Mouse (Mus musculus): ENCODE measurements around the gene Naa10.

Naa10 gene

DNA sequence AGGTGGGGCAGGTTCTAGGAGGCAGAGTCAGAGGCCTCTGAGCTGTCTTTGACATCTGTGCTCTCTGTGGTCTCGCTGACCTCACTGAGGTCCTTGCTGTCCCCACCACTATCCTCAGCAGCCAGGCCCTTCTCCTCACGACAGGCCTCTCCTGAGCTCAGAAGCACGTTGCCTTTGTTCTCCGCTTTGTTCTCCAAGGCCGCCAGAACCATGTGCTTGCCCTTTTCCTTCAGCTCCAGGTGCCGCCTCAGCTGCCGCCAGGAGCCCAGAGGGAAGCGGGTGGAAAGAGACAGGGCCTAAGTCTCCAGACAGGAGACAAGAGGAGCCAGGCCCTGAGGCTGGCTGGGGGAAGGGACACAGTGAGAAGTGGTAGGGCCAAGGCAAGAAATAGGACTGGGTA is 4.8 kb downstream of the Naa10 start:
- CTCF ChIA-PET: no interaction called here

DNA sequence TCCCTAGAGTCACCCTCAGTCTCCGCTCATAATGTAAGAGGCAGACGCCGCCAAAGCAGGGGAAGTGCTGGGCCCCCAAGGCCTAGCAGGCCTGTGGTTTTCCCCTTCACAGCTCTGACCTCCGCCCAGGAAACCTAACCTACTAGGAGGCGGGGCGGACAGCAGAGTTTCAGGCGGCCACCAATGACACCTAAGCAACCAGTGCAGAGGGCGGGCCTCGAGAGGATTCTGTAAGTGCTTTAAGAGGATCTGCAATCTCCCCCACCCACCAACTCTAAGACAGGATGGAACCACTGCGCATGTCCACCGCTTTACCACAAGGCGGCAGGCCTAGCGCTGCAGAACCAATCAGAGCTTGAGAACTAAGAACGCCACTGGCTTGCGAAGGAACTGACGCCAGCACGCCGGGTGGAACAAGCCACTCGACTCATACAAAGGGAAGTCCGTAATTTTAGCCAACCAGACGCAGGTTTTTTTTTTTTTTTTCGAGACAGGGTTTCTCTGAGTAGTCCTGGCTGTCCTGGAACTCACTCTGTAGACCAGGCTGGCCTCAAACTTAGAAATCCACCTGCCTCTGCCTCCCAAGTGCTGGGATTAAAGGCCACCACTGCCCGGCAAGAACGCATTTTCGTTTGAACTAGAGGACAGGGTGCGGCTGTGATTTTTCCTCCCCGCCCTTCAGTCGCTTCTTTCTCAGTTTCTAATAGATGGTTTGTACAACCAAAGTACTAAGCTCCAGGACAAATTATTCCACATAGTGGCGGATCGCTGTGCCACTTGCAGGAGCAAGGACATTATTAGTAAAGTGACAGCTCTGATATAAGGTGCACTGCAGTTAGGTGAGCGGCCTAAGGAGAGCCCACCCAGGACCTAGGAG is 6.7 kb downstream of the Naa10 start:
- CTCF ChIA-PET: interaction anchor here (0.7 kb wide), 1 partner anchor 452 kb away, joined by 3 read pairs; no protein-coding TSS in a partner anchor

DNA sequence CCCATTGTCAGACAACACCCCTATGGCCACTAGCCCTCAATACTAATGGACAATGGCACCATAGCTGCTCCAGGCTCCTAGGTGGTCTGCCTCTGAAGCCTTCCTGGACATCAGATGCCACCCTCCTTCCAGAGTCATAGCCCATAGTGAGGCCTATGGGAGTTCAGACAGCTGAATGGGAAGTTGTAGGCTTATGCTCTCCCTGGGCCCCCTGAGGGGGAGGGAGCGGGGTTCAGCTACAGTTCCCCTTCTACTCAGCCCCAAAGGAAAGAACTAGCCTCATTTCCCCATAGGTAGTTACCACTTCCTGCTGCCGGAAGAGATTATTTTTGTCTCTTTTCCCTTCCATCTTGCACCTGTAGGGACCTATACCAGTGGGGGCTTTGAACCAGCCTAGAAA is 10.2 kb downstream of the Naa10 start:
- CTCF ChIA-PET: interaction anchor here (0.5 to 0.6 kb wide), 2 partner anchors 8 to 10 kb away, joined by 3 to 9 read pairs; partner anchors contain the start of genes Arhgap4 and Naa10

DNA sequence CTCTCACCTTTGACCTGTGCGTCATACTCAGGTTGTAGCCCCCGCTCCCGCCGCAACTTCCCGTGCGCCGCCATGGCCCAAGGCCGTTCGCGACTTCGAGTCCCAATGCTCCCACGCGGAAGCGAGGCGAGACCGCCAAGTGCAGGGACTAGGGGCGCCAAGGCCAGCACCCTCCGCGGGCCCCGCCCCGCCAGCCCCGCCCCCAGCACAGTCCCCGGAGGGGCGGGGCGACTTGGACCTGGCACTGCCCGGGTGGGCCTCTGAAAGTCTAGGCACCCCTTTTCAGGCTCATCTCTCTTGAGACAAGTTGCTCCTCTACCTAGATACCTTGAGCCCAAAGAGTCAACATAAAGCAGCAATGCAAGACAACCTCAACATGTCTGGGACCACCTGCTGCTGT is 10.6 kb downstream of the Naa10 start:
- CTCF ChIA-PET: no interaction called here

DNA sequence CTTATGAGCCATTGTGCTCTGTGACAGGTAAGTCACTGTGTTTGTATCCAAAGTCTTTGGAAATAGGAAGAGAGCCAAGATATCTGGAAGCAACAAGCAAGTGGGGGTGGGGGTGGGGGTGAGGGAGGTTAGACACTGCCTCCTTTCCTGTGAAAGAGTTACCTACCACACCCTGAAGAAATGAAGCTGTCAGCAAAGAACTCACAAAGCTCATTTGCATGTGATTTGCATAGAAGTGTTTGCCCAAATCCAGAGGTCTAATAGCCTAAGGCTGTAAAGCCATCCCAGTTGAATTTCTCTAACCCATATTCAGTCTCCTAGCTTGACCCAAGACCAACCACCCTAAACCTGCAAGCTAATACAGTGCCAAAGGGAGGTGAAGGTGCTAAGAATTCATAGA is 11.3 kb downstream of the Naa10 start:
- CTCF ChIA-PET: no interaction called here

DNA sequence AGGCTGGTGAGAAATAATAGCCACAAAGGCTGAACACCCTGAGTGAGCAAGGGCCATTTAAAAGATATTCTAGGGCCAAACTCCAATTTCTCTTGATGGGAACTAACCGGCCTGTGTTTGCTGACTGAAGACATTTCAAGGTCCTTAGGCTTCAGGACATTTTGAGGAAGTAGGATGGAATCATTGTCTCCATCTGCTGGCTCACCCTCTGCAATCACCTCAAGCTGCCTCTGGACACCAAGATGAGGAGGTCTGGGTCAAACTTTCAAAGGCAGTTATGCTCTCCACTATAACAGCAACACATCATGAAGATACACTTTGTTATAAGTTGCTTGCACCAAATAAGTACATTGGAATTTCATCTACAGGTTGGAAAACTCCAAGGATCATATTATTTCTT is 11.7 kb downstream of the Naa10 start:
- CTCF ChIA-PET: no interaction called here

DNA sequence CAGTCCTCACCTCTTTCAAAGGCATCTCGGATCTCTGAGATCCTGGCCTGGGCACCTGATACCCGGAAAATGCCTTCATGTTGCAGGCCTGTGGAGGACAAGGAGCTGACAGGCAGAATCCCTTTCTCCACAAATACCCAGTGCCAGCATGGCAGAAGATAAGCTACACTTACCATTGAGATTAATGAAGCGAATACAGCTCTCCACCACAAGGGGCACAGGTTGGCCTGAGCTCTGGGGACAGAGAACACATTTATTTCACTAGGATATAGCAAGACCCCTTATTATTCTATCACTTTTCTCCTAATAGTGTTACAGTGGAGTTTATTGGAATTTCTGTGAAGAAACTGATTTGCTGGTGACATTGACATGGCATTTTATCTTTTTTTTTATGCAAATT is 23.8 kb downstream of the Naa10 start:
- CTCF ChIA-PET: no interaction called here

DNA sequence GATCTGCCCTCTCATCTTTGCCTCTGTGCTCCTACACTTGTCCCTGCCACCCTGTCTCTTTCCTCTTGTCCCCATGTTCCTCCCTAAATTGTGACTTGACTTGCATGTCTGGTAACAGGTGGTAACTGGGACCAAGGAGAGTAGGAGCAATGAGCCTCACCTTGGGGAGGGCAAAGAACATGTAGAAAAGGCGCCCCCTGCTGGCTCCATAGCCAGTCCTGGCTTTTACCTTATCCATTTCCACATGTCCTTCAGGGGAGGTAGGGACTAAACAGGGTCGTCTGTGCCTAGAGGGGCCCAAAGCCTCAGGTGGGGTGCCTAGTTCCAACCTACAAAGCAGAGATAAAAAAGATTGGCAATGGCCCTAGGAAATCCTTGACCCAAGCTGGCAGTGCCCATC is 26.0 kb downstream of the Naa10 start, which contains the start of gene L1cam:
Gene L1cam (minus strand): TSS at position 387 of the 400 bp plus-strand sequence.
- CTCF ChIA-PET: interaction anchor here (0.6 kb wide), 1 partner anchor 96 kb away, joined by 3 read pairs; no protein-coding TSS in a partner anchor

DNA sequence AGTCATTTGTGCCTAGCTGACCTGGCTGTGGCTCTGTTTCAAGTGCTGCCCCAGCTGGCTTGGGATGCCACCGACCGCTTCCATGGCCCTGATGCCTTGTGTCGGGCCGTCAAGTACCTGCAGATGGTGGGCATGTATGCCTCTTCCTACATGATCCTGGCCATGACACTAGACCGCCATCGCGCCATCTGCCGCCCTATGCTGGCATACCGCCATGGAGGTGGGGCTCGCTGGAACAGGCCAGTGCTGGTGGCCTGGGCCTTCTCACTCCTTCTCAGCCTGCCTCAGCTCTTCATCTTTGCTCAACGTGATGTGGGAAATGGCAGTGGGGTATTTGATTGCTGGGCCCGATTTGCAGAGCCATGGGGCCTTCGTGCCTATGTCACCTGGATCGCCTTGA is 28.9 kb downstream of the Naa10 start:
- CTCF ChIA-PET: interaction anchor here (0.6 kb wide), 1 partner anchor 838 kb away, joined by 3 read pairs; no protein-coding TSS in a partner anchor

DNA sequence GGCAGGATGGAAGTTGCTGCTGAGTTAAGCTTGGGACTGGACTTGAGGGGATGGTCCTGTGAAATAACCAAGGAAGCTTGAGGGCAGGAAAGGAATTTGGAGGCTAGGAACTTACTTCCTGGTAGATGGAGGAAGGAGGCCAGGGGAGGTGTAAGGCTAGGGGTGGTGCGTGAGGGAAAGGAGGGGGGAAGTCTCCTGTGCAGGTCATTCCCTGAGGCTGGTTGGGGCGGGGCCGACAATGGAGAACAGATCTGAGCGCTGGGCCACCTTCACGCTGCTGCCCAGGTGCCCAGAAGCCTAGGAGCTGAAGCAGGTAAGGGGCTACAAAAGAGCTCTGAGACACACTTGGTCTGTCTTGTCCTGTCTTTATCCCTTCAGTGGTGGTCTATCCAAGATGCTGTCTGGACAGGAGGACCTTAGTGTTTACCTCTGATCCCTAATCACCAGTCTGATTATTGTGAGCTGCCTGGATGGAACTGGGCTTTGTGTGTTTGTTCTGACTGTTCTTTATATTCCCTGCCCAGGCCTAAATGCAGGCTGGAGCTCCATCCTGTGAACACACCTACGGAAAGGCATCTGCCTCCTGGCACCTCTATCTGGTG is 30.1 kb downstream of the Naa10 start, which contains the start of gene Avpr2:
Gene Avpr2 (plus strand): TSS at position 552 of the 602 bp plus-strand sequence.
- CTCF ChIA-PET: no interaction called here

DNA sequence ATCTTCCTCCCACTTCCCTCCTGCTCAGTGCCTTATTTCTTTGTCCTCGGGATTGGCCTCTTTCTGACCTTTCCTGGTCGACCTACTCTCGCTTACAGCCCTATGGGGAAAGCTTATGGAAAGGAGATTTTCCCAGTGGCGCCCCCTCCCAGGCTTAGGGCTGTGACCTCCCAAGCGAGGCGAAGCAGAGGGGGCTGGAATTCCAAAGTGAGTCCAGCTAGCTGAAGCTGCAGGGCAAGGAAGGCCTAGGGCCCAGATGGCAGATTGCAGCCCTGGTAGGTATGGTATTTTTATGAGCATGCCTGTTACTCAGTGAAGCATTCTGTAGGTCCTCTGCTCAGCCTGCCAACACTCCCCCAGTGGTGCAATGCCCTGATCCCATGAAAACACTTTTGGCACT is 40.3 kb downstream of the Naa10 start:
- CTCF ChIA-PET: interaction anchor here (0.6 kb wide), 1 partner anchor 84 kb away, joined by 4 read pairs; no protein-coding TSS in a partner anchor

DNA sequence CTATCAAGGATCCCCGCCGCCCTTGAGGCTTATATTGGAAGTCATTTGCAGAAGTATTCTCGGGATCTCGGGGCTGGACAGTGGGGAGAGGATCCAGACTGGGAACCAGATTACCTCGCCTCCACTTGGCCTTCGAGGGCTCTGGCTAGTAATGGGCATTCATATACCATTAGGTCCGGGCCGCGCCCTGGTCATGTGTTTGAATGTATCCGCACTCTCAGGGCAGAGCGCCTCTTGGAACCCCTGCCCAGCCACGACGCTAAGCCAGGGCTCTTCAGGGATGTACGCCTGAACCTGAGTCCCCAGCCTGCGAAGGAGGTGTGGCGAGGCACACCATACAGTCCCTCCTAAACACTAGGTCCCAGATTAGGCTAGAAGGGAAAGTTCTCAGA is 40.7 kb downstream of the Naa10 start:
- CTCF ChIA-PET: interaction anchor here (0.6 kb wide), 1 partner anchor 84 kb away, joined by 4 read pairs; no protein-coding TSS in a partner anchor

DNA sequence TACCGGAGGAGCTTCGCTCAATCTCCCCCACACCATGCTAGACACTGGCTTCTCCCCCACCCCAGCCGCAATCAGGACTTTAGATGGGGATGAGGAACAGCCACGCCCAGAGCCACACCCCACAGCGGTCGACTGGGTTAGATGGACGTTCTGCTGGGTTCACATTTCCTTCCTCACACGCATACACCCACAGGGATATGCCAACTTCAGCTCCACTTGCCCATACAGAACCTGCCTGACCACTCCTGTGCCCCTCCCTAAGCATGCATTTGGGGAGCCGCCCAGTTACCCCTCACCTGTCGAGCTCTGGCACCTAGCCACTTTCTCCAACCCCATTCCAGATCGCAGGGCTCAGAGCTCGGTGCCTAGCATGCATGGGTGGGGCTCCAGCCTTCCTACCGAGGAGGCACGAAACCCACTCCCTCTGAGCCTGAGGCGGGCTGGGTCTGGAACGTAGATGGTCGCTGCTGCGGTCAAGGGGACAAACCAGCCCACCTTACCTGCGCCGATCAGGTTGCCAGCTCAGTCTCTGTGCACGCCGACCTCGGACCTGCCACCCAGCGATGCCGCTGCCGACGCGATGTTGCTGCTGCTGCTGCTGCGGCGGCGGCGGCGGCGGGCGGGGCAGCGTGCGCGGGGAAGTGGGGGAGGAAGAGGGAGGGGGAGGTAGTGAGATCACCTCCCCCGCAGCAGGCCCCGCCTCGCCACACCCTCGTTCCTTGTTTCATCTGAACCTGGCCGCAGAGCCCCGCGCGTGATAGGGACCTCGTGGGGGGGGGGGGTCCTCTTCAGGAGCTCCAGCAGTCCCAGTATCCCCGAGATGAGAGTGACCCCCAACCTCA is 41.3 kb downstream of the Naa10 start:
- CTCF ChIA-PET: interaction anchor here (0.6 kb wide), 1 partner anchor 83 kb away, joined by 4 read pairs; no protein-coding TSS in a partner anchor

DNA sequence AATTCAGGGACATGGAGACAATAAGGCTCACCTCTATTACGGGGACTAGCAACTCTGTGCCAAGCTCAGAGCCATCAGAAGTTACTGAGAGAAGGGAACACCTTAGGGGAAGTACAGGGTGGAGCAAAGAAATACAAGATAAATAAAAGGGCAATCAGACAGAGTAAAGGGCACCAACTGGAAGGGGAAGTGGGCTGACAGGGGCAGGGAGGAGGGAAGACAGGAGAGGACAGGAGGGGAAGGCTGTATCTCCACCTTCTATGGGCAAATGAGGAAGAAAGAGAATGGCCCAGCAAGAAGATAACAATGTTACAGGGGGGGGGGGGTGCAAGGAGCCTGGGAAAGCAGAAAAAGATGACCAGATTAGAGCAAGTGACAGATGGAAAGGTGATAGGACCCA is 44.7 kb downstream of the Naa10 start:
- CTCF ChIA-PET: no interaction called here

DNA sequence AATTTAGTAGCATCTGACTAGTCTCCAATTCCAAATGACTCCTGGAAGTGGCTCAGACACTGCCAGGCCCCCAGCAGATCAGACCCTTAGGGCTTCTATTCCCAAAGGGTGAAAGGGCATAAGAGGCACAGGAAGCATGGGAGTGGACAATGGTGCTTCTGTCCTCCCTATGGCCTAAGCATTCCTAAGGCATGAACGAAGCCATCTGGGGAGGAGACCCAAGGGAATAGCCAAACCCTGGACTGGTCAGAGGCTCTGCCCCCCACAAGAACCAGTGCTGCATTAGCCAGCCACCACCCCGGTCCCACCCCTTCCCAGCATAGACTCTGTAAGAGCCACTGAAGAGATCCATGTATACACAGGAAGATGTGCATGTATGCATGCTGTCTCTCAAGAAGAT is 45.9 kb downstream of the Naa10 start:
- CTCF ChIA-PET: no interaction called here

DNA sequence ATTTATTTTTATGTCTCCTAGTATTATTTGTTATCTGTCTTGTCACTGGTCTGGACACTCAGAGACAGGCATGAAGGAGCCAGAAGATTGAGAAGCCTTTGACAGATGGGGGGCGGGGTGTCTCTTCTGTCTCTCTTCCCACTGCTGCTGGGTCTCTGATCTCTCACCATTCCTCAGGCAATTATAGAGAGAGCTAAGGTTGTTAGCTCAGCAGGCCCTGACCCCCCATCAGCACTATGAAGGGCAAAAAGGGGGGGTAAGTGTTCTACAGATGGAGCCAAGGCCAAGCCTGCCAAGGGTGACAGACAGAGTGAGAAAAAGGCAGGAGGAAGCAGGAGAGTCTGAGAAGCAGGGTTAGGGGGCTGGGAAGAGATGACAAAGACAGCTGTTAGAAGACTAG is 49.8 kb downstream of the Naa10 start:
- CTCF ChIA-PET: no interaction called here

DNA sequence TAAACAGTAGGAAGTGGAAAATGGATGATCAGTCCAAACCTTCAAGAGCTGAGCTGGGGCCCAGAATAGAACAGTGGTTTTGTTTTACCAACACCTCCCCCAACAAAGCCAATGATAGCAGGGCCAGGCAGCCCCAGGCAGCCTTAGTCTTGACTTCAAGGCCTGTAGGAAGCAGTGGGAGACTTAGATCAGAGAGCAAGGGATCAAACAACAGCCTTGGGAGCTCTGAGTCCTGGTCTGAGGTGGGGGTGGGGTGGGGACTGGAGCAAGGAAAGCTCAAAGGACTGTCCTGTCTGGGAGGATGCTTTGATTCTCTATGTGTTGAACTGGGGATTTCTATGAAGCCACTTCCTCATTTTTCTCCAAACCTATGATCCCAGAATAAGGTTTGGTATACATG is 50.3 kb downstream of the Naa10 start:
- CTCF ChIA-PET: no interaction called here

DNA sequence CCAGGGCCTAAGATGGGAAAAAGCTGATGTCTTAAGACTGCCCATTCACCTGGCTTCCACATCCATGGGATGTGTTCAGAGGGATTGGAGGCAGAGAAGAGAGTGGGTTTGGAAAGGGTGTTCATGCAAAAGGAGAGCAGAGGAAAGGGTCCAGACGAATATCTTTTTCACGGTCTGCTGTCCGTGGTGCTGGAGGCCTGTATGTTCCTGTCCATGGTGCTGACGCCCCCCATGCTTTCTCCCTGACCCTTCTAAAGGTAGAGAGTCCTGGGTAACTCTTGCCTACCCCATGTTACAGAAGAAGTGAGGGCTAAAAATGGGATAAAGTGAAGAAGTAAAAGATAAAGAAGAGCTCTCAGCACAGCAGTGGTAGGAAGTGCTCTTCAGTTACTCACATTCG is 52.4 kb downstream of the Naa10 start:
- CTCF ChIA-PET: interaction anchor here (0.7 kb wide), 1 partner anchor 336 kb away, joined by 3 read pairs; no protein-coding TSS in a partner anchor

DNA sequence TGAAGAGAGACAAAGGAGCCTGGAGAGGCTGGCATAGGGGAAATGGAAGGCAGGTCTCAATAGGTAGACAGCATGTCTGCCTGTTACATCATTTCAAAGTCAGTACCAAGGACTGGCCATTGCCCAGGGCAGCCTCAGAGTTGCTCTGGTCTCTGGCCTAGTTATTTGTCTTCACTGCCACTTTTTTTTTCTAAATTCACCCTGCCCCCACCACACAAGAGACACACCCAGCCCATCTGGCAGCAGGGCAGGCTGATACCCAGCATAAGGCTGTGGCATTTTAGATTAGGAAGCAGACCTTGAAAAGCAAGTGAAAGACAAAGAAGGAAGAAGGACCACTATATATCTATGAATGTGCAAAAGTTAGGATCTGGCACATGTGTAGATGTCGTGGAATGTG is 53.9 kb downstream of the Naa10 start:
- CTCF ChIA-PET: no interaction called here

DNA sequence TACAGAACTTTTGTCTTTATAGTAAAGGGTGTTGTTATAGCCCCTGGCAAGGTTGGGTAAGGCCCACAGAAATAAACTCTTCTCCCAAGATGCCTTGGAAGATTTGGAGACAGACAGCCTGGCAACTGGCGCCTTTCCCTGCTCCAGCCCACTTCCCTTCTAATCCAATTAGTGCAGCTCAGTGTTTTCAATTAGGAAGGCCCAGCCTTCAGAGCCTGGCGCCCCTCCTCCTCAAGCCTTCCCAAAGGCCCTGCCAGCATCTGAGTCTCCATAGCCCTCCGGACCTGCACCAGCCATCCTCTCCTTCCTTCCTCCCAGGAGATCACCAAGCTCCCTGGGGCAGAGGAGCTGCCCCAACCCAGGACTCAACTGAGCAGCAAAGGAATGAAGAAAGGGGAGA is 54.5 kb downstream of the Naa10 start:
- CTCF ChIA-PET: no interaction called here
